Mouse (Mus musculus): ENCODE measurements at regions not wholly inside any gene's neighbourhood (a gene's known extent, or its start where the extent isn't known, plus 50 kb on each side); places are given as distances from the start of the nearest gene placed in this dataset.

GRCm38 (mm10) chr1:122551596-122551995 lies 983.8 kb upstream of the Ddx18 start:
- TF ChIP-seq CTCF (IDR thresholded peaks at IDR 0.05; ENCODE audit: low read depth, low read length) (no peak), POLR2A (IDR thresholded peaks at IDR 0.05; ENCODE audit: extremely low read depth, insufficient read depth, low read length) (no peak)

All from liver, adult 2 months (tissue).